Mouse (Mus musculus) left cerebral cortex, adult 11 months (tissue): ENCODE measurements around the gene Acbd4.

Source experiments
- DNase-seq: peaks from one replicate; pipeline ENCODE4 v3.0.0; 2022; ENCODE audit warnings: low spot score

The Acbd4 gene

DNA sequence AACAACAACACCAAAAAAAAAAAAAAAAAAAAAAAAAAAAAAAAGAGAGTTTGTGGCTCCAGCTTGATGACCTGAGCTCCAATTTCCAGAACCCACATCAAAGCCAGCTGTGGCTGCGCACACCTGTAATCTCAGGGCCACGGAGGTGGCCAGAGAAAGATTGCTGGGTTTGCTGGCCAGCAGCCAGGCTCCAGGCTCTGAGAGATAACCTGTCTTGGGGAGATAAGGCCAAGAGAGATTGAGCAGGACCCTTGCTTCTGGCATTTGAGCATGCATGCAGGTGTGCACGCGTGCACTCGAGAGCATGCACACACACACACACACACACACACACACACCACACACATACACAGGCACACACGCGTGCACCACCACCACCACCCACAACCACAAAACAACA, 8.2 kb upstream of the Acbd4 start:
- no peak for DNase-seq

DNA sequence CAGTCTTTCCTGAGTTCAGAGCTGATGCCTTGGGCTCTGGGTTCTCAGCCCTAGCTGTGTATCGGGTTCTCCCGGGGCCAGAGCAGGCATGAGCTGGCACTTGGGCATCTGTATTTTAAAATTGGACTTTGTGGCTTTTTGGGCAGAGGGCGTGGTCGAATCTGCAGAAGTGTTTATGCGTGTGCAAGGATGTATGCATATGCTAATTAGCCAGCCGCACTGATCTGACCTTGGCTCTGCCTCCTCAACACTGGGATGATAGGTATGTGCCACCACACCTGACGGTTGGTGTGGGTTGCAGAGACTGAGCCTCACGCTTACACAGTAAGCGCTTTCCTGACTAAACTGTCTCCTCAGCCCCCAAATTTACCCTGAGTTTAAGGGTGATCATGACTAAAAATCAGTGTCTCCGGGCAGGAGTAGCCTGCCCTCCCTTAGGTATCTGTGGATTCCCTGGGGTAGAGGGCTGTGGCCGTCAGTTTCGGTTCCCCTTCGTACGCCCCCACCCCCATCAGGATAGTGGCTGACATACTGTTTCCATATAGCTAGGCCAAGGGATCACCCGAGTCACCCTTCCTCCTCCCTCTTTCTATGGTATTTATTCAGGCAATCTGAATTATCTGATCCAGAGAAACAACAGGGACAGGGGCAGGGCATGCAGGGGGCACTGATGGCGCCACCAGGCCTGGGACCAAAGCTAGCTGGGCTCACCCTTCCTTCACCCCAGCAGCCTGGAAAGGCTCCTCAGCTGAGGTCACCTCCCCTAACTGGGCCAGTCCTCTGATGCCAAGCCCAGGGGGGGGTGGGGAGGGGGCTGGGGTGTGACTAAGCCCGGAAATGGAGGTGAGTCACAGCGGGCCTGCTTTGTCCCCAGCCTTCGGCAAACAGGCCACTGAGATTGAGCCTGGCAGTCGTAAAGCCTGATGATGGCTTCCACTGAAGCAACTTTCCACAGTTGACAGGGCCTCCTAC, 7.3 kb upstream of the Acbd4 start:
- DNase-seq = no peak

DNA sequence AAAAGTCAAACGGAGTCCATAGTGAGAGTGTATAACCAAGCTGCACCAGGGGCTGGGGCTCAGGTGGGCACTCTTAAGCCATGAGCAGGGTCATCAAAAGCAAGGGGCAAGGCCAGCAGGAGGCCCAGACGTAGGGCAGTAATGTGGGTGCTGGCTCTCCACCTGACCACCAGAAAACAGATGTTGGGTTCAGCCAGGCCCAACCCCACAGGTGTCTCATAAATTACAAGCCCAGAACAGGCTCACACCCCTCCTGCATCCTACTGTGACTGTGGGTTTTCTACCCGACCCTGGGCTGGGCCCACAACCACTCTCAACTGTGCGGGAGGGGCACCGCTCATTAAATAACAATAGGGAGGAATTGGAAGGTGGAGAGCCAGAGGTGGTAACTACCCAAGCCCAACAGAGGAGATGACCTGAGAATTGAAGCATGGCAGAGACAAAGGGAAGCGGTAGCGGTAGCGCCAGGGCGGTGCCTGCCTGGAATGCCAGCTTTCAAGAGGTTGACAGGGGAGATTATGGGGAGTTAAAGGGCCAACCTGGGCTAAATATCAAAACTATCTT, 6.3 kb upstream of the Acbd4 start:
- DNase-seq = no peak

DNA sequence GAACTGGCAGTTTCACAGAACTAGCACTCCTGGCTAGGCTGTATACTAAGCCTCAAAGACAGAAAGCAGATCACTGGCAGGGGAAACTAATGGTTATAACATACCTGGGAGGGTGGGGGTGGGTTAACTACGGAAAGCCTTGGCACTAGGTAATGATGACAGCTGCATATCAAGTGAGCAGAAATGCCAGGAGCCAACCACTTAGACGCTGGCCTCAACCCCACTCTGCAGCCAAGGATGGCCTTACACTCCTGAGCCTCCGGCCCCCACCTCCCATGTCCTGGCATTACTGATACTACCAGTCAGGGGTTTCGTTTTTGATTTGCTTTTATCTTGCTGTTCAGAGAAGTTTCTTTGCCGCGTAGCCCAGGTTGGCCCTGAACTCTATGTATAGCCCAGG, 5.7 kb upstream of the Acbd4 start:
- DNase-seq = no peak

DNA sequence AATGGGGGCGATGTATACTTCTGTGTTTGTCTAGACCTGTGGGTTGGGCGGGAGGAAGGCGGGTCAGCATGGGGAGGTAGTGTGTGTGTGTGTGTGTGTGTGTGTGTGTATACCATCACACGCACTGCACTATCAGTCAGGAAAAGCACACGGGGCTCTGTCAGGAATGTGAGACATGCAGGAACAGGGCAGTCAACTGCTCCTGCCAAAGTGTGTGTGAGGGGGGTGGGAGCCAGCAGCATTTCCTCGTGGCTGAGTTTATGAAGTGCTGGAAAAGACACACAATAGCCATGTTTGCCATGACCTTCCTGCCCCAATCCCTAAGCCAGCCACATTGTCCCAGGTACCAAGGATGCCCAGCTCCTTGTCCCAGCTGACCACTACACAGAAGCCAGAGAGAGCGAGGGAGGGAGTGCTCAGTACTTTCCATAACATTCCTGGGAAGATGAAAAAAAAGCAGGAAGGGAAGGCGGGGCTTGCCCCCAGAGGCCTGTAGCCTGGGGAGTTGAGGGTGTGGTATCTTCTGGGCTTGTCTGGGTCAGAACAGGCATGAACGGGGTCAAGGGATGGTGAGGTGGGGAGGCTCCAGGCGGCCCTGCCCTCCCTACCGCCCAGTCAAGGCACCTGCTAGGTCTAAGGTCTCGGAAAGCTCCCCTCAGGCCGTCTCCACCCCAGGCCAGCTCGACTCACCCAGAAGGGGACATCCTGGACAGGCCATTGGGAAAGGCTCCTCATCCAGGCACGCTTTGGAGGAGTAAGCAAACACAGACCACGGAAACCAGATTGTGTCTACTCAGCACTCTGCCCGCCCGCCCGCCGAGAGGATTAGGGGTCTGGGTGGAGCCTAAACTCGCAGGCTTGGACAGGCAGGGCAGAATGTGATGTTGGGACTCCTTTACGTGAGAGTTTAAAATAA, 4.2 kb upstream of the Acbd4 start:
- DNase-seq = no peak

DNA sequence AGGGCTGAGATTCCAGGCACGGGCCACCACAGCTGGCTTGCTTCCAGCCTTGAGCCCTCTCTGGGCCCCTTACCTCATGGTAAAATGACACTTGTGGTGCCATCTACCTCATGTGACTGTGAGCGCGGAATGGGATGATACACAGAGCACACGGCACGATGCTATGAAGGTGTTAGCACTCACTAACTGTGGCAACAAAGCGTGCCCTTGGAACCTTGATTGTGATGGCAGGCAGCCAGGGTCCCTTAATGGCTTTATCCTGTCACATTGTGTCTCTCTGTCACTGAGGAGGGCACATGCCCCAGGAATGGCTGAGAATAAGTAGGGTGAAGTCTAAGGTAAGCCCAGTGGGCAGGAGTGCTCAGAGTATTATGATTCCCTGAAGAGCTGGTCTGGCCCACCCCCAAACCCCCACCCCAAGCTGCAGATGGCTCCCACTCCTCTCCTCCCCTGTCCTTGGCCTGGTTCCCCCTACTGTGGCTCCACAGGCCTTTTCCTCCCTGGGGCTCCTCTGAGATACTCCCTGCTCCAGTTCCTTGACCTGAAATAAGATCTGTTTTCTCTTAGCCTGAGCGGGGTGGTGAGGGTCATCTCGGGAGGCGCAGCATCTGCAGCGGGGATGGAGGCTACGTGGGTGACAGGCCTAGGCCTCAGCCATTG, 2.8 kb upstream of the Acbd4 start:
- DNase-seq = no peak

DNA sequence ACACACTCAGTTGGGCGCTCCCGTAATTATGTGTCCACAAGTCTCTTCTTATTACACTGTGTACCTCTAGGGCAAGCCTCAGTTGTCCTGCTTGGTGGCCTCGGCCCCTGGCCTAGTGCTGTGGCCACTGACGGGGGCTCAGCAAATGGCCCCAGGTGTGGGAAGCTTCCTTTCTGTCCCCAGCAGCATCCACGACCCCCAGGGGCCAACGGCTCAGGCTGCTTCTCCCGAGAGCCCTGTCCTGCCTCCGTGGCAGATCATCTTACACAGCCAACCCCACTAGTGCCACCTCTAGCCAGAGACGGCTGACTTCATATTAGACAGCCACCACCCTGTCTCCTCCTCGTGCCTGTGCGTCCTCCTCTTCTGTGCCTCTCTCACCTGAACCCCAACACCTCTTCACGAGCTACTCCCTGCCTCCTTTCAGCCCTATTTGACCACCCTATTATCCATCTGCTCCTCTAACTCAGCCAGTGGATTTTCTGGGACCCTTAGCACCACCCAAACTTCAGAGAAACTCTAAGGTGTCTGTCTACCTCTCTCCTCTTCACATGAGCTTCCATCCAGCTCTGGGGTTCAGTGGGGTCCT, 2.0 kb upstream of the Acbd4 start:
- no peak for DNase-seq

DNA sequence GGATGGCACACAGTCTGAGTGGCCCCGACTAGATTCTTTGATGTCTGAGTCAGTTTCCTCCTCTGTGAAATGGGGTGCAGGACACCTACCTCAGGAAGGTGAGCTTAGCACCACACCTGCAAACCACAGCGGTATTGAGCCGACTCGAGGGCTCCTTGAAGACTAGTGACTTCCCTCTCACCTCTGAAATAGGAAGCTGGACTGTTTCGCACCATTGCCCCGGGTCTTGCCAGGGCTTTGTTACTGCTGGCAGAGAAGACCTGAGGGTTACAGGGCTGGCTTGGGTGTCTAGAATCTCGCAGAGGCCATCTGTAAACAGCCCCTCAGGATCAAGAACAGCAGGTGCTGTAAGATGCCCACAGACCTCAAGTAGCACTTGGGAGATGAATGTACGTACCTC, 1.1 kb upstream of the Acbd4 start:
- DNase-seq = no peak

DNA sequence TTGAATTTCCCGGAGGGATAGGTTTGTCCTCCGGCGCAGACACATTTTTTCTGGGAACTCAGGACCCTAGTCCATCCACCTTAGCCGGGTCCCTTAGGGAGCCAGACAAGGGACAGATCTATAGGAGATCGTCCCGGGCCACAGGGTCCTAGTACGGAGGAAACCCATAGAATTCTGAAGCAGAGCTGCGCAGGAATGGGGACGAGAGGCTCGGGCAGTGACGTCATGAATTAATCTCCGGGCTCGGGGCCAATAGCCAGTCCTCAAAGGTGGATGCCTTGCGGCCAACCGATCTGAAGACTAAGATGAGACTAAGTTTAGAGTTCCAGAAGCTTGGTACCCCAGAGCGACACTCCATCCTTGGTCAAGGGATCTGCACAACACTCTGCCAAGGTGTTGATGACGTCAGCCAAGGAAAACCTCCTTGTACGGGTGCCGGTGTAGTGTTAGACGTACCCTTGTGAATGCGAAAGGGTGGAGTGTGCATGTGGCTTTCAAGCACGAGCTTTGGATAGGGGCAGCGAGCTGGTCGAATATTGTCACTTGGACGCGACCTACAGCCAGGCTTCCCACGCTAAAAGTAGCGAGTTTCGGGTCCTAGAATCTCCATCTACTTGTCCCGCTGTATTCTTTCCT, 502 bp downstream of the Acbd4 start:
- no peak for DNase-seq

DNA sequence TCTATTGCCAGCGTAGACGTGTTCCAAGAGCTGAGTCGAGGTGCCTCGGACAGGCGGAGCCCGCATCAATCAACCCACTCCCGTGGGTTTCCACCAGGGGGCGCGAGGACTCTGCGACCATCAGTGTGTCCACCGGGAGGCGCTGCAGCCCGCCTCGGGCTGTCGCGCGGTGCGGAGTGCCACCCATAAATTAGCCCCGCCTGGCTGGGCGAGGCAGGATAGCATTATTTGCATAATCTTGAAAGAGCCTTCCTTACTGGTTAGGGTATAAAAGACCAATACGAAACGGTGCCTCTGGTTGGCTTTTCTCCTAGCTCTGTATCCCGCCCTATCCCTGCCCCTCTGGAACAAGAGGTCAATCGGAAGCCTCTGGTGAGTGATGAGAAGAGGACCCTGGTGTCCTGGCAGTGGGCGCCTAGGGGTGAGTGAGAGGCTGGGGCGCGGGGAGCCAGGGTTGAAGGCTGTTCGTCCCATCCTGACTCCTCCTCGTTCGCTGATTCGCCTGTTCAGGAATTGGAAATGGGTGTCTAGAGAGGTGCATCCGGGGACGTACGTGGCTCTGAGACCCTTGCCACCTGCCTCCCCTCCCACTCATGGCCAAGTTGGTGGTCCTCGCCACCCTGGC, 1.4 kb downstream of the Acbd4 start:
- peak; percentile 95 for DNase-seq

DNA sequence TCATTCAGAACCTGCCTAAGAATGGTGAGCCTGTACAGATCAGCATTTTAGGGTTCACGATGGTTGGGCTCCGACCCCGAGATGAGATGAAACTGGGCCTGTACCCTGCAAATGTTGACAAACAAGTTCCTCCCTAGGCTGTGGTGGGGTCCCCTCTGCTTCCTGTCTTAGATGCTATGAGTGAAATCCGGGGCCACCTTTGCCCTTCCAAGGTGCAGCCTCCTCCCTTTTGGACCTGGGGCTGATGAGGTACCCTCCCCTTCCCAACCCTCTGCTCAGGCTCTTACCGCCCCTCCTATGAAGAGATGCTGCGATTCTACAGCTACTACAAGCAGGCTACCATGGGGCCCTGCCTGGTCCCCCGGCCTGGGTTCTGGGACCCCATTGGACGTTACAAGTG, 2.1 kb downstream of the Acbd4 start:
- DNase-seq = no peak

DNA sequence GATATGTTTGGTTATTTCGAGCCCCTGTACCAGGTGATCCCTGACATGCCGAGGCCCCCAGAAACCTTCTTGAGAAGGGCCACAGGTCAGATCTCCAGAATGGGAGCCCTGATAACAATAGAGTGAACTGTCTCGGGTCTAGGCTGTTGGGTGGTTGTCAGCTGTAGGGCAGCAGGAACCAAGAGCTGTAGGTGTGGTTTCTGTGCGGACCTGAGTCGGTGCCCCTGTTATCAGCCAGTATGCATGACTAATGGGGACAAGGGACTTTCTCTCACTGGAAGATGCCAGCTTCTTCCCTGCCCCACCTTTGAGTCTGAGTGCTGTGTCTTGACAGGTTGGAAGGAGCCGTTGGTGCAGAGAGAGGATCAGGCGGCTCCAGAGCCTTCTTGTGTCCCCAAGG, 3.0 kb downstream of the Acbd4 start:
- DNase-seq = no peak

DNA sequence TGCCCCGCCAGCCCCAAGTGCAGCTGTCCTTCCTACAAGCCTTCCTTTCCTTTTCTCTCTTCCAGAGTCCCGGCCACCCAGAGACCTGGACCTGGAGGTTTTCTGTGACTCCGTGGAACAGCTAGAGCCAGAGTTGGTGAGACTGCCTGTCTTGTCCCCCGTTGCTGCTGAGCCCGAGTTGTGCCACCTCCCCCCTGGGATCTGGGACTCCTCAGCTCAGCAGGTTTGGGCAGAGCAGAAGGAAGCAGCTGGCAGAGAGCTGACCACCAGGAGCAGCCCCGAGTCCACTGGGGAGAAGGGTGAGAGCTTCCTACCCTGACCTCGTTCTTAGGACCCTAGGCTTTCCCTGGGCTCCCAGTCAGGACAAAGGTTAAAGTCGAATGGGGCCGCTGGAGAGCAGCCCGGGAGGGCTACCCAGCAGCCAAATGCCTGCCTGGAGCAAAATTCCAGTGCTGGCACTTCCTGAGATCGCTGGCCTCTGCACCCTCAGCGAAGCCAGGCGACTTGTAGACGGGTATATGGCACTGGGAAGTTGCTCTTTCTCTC, 3.8 kb downstream of the Acbd4 start:
- no peak for DNase-seq

DNA sequence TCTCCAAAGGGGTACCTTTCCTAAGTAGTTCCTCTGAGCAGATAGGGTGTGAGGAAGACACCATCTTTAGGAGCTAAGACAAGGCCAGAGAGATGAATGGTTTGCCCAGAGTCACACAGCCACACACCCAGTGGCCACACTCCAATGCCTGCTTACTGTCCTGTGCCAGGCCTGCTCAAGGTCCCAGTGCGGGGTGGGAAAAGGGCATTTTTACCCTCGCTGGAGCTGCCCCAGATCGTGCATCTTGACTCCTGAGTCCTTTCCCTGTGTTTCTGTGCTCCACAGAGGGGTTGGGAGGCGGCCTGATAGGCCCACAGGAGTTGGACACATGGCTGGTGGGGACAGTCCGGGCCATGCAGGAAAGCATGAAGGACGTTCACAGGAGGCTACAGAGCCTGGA, 4.3 kb downstream of the Acbd4 start:
- DNase-seq = no peak

DNA sequence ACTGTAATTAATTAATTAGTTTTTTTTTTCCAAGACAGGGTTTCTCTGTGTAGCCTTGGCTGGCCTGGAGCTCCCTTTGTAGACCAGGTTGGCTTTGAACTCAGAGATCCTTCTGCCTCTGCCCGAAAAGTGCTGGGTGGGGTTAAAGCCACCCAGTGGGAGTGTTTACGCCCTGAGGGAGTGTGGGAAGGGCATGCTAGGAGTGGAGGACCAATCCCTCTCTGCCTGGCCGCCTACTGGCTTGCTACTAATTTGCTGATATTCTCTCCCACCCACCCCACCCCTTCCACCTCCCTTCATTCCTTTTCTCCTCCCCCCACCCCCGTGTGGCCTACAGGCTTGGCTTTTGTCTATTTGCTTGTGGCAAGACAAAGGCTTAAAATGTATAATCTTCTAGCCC, 4.9 kb downstream of the Acbd4 start:
- no peak for DNase-seq

DNA sequence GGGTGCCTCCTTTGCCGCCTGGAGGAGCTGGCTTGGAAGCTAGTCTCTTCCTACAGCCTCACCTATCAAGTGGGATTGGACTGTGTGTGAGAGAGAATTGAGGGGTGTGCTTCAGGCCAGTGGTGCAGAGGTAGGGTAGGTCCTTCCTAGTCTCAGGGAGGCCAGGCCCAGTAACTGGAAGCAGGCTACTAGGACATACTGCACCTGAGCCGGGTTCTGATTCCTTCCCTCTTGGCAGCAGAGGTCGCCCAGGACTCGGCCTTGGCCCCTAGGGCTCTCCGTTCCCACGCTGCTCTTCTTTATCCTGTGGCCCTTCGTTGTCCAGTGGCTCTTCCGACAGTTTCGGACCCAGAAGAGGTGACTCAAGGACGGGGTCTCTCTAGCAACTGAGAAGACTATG, 9.8 kb downstream of the Acbd4 start:
- DNase-seq = no peak

DNA sequence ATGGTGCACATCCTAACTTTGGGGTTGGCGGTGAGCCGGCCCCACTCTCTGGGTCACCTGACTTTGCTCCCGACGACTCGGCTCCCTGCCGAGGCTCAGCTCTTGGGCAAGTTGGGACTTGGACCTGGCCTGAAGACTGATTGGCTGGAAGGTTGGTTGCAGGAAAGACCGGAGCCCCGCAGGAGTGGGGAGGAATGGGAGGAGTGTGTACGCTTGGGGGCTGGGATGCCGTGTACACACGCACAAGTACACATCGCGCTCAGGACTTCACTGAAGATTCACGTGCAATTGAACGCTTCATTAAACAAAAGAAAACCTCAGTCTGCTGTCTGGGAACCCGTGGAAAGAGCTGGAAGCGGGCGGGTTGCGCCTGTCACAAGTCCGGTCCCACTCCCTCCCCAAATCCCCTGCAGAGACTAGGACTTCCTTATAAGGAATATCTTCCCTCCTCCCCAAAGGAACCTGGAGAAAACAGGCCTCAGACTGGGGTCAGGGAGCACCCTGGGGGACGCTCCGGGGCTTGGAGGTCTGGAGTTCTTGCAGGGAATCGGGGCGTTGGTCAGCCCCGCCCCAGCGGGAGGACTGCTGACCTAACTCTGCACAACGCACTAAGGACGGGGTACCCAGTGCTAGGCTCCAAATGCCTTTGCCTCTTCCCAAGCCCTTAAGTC, 10.5 kb downstream of the Acbd4 start:
- no peak for DNase-seq

DNA sequence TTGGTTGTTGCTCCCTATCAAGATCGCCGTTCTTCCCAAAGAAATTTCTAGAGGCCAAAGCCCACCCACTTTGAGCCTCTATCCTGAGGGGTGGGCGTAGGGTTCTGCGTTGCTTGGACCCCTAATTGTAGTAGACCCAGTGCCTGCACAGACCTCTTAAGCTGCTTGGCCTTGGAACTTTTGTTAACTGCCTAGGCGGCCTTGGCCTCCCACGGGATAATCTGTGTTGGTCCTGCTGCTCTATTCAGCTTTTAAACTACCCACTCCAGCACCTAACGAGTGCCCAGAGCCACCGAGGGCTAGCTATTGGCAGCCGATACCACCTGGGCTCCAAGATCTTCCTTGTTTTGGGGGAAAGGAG, 11.1 kb downstream of the Acbd4 start:
- DNase-seq = no peak

DNA sequence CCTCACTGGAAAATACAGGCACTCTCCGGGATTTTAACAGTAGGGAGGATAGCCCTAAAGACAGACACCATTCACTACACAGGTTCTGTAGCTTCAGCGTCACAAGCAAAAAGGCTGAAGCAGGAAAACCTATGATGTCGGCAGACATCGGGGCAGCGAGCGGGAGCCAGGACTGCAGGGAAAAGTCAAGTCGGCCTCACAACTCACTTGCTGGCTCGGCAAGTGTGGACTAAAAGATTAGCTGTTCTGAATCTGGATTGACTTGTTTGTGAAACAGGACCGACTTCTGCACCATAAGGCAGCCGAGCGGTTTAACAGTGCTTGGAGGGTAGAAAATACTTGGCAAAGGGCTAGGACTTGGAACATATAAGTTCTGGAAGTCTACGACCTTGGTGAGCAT, 11.5 kb downstream of the Acbd4 start:
- DNase-seq = no peak

DNA sequence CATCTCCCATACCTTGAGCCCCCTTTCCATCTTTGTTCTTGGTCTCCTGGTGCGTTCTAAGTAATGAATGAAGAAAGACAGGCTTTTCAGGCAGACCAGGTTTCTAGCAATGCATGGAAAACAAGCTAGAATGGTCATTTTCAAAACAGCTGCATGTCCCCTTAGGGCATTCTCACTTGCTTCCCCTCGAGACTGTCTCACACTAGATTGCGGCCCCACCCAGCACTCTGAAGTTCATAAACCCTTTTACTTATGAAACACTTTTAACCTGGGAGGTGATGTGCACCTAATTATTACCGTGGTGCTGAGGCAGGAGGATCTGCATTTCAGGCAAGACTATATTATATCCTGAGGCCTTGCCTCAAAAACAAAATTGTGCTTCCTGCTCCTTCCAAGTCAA, 12.3 kb downstream of the Acbd4 start:
- no peak for DNase-seq
